Mouse (Mus musculus) urinary bladder, adult 18-20 months (tissue): ENCODE measurements around the gene Wdr18.
A peak's percentile ranks its signal among the peaks of the same experiment; 100 is the strongest.

Experiments used
- DNase-seq, 2 experiments: peaks; one replicate each; pipeline ENCODE4 v3.0.0; 2022; ENCODE audit warnings: low spot score in 2 of 2, mixed read lengths in 2 of 2

The Wdr18 gene

DNA sequence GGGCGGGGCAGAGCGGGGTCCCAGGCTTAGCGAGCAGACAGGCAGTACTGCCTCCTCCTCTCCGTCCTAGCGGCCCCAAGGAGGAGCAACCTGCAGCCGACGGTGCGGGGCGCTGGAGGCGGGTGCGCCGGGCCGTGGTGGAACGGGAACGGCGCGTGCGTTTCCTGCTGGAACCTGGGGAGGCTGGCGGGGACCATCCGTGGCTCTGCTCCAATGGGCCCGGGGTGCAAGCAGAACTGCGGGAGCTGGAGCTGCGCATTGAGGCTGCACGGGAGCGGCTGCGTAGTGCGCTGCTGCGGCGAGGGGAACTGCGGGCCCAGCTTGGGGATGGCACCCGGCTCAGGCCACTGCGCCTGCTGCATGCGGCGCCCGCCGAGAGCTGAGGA, 16.8 kb downstream of the Wdr18 start:
- no peak for DNase-seq

DNA sequence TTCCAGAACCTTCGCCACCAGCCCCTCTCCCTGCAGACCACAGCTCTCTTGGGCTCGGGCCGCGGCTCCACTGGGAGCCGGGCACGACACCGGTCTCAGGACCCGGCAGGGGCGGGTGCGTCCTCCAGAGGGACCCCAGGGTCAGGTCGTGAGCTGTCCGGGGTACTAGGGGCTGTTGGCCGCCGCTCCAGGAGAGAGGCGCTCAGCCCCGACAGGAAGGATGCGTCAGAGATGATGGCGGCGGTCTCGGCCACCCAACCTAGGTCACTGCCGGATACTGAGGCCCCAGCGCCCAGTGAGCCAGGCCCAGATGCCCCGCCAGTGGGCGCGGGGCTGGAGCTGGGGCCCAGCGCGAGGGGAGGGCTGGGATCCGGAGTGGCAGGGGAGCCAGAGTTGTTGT, 17.4 kb downstream of the Wdr18 start:
- DNase-seq = no peak

DNA sequence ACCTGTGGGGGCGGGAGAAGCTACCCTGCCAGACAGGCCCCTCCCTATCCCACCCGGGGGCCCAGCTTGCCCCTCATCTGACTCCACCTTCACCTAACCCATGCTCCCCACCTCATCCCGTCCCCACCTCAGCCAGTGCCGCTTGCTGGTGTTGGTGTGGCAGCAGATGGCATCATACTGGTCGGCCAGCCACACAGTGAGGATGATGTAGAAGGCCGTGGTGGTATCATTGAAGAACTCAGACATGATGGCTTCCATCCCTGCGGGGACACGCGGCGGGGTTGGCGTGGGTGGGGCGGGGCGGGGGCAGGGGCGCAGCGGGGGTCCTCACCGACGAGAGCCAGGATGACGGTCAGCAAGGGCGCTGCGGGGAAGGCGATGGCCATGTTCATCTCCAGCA, 18.1 kb downstream of the Wdr18 start:
- no peak for DNase-seq

DNA sequence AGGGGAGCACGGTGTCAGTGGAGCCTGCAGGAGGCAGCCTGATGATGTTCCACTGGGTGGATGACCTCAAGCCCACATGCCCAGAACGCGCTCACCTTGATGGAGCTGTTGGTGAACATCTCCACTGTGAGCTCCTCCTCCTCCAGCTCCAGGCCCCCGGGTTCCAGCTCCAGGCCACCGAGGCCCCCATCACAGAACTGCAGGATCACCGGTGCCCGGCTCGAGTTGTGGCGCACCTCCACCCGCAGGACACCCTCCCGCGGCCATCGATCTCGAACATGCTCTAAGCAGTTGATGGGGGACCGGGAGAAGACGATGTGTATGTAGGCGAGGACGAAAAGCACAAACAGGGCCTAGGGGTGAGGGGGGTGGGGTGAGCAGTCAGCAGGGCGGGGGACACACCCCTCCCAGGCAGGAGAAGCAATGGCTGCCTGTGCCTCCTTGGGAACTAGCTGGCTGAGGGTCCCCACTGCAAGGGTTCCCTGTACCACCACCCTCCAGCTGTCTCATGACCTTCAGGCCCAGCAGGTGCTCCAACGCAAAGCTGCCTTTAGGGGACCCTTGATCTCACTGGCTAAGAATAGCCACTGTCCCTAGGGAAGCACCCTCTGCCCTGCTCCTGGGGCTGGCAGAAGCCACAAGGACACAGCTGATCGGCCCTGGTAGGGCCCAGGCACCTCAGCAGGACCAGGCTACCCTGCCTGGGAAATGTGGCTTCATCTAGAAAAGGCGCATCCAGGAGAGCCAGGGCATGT, 19.6 kb downstream of the Wdr18 start:
- no peak for DNase-seq

DNA sequence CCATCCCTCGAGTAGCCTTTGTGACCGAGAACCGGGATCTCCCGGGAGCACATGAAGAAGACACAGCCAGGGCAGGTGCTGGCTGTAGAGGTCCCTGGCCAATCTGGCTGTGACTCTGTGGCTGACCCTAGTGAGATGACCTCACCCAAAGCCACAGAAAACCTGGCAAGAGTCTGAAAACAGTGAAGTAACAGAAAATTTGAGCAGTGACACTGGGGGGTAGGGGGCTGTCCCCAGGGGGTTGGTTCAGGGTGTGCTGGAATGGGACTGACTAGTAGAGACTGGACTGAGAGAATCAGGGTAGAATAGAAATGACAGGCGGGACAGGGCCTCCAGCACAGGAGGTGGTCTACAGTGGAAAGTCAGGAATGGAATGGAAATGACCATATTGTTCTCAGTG, 23.3 kb downstream of the Wdr18 start:
- DNase-seq = no peak

DNA sequence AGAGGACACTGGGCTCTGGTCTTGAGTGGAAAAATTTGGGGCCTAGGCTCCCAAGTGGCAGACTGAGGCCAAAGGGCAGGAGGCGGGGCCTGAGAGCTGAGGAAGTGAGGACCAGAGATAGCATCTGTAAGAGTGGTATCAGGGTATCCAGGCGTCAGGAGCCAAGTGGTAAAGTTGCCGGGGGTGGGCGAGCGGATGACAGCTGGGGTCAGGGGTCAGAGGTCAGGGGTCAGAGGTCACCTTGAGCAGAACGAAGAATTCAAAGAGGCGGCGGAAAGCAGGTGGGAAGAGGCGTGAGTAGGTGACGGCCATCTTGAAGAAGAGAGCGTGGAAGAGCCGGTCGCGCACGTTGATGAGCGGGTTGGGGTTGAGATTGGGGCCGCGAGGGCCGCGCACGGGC, 23.7 kb downstream of the Wdr18 start:
- DNase-seq = peak; percentile 50

GRCm38 (mm10) chr10:79984195-79984816, 24.4 kb downstream of the Wdr18 start, which contains the start of gene Tmem259:
Gene Tmem259, minus strand, starts transcription at chr10:79984330.
- peak; percentile 78 to 83 for DNase-seq

DNA sequence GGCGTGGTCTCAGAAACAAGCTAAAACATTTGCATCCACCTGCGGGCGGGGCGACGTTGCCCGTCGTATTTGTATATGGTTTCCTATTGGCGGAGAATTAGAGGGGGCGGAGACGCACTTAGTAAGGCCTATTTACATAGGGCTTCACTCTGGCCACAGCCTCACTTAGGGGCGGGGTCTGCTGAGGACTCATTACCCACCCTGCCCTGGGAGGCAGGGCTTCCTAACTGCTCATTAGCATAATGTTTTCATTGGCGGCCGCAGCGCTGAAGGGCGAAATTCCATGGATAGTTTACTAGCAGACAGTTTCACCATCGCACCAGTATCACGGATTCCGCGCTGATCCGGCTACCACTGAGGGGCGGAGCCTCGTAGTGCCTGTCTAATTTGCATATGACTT, 24.9 kb downstream of the Wdr18 start:
- DNase-seq = peak; percentile 84 to 95

DNA sequence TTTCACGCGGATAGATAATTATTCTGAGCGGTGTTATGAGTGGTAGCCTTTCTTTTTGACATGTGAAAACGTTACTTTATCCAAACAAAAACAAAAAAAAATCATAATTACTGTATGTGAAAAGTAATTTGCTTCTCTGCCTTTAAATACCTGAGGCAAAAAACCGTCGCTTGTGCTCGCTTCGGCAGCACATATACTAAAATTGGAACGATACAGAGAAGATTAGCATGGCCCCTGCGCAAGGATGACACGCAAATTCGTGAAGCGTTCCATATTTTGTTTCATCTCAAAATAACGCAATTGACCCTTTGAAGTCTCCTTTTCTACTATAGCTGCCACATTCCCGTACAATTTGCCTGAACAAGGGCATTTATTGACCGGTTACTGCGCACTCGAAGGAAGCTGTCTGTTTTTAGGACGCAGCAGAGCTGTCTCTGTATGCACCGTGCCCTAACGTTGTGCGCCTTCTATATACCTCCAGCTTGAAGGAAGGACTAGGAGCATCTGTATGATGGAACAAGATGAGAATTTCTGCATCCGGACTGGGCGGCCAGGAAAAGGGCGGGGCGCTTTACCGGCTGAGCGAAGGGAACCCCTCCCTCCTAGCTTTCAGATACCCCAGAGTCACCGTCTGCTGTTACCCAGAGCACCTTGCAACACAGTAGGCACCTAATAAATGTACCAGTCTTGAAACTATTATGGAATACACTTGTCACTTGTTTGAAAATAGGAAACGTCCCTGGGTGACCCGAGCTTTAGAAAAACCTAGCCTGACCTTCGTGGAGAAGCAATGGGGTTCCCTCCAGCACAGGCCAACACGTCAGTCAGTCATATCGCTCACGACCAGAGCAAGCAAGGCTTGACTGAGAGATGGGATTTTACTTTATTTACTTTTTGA, 25.6 kb downstream of the Wdr18 start:
- peak; percentile 33 to 44 for DNase-seq

DNA sequence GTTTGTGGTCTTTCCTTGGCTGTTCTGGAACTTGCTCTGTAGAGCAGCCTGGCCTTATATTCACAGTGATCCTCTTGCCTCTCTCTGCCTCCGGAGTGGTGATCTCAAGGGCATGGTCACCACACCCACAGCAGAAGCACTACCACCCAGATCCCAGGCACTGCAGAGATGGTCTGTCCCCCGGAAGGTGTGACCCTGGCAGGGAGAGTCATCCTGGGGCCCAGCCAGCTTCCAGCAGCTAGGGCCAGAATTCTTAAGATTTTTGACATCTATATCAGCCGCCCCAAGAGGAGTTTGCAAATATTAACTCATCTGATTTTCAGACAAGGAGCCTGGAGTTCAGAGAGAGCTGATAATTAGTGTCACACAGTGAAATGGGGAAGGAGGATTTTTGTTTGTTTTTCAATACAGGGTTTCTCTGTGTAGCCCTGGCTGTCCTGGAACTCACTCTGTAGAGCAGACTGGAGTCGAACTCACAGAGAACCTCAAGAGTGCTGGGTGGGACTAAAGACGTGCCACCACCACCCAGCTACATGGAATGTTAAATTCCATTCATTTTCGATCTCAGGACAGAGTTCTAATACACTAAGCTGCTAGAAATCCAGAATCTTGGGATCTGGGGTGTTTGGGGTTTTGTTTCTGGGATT, 26.4 kb downstream of the Wdr18 start:
- DNase-seq = peak in 1 of 2 experiments; percentile 27

- peak; percentile 59 to 81 for DNase-seq
Measured at GRCm38 (mm10) chr10:79986963-79987362, 27.0 kb downstream of the Wdr18 start.

GRCm38 (mm10) chr10:79987771-79988505, 28.0 kb downstream of the Wdr18 start:
- DNase-seq = peak in 1 of 2 experiments; percentile 25

DNA sequence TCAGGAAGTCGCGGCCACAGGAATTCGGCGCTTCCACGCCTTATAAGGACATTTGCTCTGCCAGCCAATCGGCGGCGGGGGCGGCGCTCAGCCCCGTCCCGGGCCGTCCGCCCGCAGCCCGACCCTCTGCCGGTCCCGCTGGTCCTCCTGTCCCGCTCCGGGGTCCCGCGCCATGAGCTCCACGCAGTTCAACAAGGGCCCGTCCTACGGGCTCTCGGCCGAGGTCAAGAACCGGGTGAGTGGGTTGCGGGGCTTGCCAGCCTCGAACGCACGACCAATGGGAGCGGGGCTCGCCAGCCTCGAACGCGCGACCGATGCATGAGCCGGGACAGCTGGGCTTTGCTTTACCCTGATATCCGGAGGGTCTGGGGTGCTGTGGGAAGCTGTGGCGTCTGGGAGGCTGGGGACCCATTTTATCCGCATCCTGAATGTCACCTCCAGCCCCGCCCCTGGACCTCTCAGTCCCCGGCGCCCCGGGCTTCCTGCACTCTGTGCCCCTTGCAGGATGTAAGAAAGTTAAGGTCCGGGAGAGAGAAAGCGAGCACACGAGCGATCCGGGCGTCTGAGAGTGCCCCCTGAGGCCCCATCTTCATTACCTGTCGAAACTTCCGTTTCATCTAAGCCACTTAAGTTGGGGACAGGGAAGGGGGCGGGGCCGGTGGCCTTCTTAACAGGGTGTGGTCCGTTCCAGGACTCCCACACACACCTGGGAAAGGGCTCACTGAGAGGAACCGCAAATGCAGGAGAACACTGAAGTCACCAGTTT, 28.7 kb downstream of the Wdr18 start, which contains the start of gene Cnn2:
Gene Cnn2, plus strand, starts transcription at position 79 of the 766 bp plus-strand sequence.
- peak; percentile 43 to 53 for DNase-seq

DNA sequence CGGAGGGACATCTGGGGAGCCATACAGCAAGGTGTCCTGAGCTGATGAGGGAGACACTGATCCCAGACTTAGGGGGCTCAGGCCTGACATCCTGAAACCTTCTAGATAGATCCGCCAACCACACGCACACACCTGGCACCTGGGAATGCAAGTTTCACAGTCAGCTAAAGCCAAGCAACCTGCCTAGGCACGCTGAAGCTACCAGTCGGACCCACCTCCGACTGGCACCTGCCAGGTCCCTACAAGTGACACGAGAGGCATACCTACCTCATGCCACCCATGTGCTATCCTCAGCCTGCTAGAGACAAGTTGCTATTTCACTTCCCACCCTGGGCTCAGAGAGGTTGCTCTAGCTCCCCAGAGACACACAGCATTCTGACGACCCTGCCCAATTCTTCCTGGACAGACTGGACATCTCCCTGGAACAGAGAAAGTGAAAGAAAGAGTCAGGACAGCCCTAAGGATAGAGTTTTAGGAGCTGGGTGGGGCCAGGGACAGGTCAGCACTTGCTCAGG, 29.4 kb downstream of the Wdr18 start:
- DNase-seq = no peak

DNA sequence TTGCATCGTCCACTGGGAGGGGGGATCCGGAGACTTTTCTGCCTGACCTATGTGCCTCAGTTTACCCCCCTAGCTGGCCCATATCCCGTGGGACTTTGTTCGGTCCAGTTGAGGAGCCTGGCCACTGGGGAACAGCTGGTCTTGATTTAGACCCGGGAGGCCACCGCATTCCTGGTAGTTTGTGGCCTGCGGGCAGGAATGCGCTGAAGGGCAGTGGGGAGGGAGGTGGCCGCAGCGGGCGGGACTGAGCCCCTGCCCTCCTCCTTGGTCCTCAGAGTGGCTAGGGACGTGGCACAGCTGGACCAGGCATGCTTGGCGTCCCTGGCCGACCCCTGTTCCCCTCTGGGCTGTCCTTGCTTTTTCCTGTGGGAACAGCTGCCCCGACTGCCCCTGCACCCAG, 29.9 kb downstream of the Wdr18 start:
- no peak for DNase-seq

DNA sequence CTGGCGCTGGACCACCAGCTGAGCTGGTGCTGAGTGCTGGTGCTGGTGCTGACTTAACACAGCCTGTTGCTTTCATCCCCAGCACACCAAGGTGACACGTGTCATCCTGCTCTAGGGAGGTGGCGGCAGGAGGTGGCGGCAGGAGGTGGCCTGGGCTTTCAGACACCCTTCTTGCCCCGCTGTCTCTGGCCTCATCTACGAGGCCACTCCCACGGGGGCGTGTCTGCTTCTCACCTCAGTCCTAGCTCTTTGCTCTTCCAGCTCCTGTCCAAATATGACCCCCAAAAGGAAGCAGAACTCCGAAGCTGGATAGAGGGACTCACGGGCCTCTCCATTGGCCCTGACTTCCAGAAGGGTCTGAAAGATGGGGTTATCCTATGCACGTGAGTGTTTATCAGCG, 31.1 kb downstream of the Wdr18 start:
- no peak for DNase-seq

GRCm38 (mm10) chr10:79991548-79991947, 31.6 kb downstream of the Wdr18 start:
- no peak for DNase-seq

DNA sequence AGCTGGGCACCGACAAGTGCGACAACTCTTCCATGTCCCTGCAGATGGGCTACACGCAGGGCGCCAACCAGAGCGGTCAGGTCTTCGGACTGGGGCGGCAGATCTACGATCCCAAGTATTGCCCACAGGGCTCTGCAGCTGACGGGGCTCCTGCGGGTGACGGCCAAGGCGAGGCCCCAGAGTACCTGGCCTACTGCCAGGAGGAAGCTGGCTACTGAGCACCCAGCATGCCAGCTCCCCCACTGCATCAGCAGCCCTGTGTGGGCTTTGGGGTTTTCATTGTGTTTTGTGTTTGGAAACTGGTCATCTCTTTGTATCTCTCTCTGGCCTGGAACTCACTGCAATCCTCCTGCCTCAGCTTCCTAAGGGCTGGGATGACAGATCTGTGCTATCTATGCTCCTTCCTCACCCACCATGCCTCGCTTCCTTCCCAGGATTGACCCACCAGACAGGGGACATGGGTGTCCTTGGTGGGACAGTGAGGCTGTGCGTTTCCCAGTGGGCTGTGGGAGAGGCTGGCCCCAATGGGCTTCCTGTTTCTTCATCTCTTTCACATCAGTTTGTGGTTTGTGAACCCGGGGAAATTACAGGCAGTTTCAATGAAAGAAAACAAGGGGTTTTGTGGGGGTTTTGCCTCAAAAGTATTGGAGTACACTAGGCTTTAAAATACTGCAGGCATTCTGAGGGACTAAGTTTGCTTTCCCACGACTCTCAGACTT, 34.6 kb downstream of the Wdr18 start:
- DNase-seq = no peak

DNA sequence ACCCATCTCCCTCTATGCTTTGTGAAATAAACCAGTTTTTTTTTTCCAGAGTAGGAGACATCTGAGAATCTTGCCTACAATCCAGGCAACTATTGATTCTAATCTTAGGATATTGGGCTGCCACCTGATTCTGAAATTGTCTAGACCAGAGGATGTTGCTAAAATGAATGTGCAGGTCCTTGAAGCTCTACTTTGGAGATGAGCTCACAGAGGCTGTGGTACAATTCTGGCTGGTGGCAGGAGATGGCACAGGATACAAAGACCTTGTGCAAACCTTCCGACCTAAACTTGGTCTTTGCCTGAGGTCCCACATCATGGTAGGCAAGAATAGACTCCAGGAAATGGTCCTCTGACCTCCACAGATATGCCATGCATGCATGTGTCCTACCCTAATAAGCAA, 35.7 kb downstream of the Wdr18 start:
- DNase-seq = no peak
